Mouse (Mus musculus) layer of hippocampus, postnatal 25 days (tissue): ENCODE data around the gene Dlk1. TPM values are rescaled to one million over a fixed set of nuclear protein-coding genes. Genes with fewer than 3 reads are reported as not detected.

Experiments
- total RNA-seq, 2 experiments: library from RNA; stranded (reverse); gene quantifications; 2 replicates each; pipeline ENCODE4 v1.2.3; 2021

Dlk1 gene
- total RNA-seq, 2 experiments from 2014 or later, result 3.4 to 6.7 TPM

Other genes starting within 250 kb of the Dlk1 start
- gene Rtl1, start 147.5 kb downstream of the Dlk1 start, total RNA-seq, result under 1 TPM in 1 of 2 experiments, not detected in 1; 0.15 TPM